Mouse (Mus musculus) bone marrow, adult 2 months (tissue): Measurements from ENCODE around the gene Fam117a. TPM values are rescaled to one million over a fixed set of nuclear protein-coding genes. Genes with fewer than 3 reads are reported as not detected.

Experiments
- H3K27ac ChIP-seq: fragments of 200-500 bp; 2 replicates; pipeline ENCODE4 v1.5.1; 2012; ENCODE audit warnings: low read depth, mild to moderate bottlenecking, control low read depth, inconsistent platforms, low read length; ENCODE audit not compliant: control insufficient read depth, poor library complexity, insufficient read depth
- H3K4me1 ChIP-seq: fragments of 200-500 bp; 2 replicates; pipeline ENCODE4 v1.6.1; 2011; ENCODE audit warnings: low read length; ENCODE audit not compliant: control insufficient read depth, insufficient read depth
- H3K4me3 ChIP-seq: fragments of 200-500 bp; replicated peaks from 2 replicates; pipeline ENCODE3; 2011; ENCODE audit warnings: mild to moderate bottlenecking, low read depth, low read length, control low read depth; ENCODE audit not compliant: control insufficient read depth
- CTCF ChIP-seq: fragments of 200-500 bp; IDR thresholded peaks from 2 replicates; pipeline ENCODE4 v1.5.1; 2011; ENCODE audit warnings: low read length, control low read depth; ENCODE audit not compliant: control insufficient read depth, insufficient read depth
- POLR2A ChIP-seq: fragments of 200-500 bp; IDR thresholded peaks from 2 replicates; pipeline ENCODE4 v1.6.1; 2011; ENCODE audit warnings: low read depth, mild to moderate bottlenecking, control low read depth, low read length, borderline replicate concordance; ENCODE audit not compliant: control insufficient read depth
- WGBS: fragments of 180-500 bp; shearing (Covaris S2); methylation state at CpG from one replicate; pipeline ENCODE4 v1.1.7; 2018; 5-methylcytosine and 5-hydroxymethylcytosine counted together
- polyA plus RNA-seq: library from polyadenylated mRNA; stranded (reverse); fragments of >200 nt; gene quantifications from 2 replicates; pipeline ENCODE4 v1.2.4, GENCODE M21; 2011; ENCODE audit warnings: low replicate concordance; ENCODE audit not compliant: missing spikeins, insufficient read depth, insufficient read length

Fam117a gene
- polyA plus RNA-seq, 1 experiment = 178 TPM

GRCm38 (mm10) chr11:95384319-95384972, 47.6 kb downstream of the Fam117a start, which contains the start of gene Slc35b1:
Gene Slc35b1, plus strand, starts transcription at chr11:95384692.
- Histone ChIP-seq H3K4me3 (peak within 1 kb of the TSS; percentile 98), H3K4me1 (no peaks in the 10 kb centered on the region; the same call in 1 of the 2 replicates), H3K27ac (peak within 1 kb of the TSS; percentile 89)
- 0% methylated on average over 42 of the region's 42 CpGs for WGBS
- peak; percentile 92 for TF ChIP-seq CTCF
- peak; percentile 77; the same call in 1 of the 2 replicates for TF ChIP-seq POLR2A

- no peak for TF ChIP-seq POLR2A
- no peak for TF ChIP-seq CTCF
- WGBS = under 1% methylated on average over 14 of the region's 14 CpGs
- H3K27ac ChIP-seq = peak overlapping the region; percentile 89
- no peaks in the 10 kb centered on the region; the same call in 1 of the 2 replicates for H3K4me1 ChIP-seq
- peak overlapping the region; percentile 98 for H3K4me3 ChIP-seq
These were observed 48.1 kb downstream of the Fam117a start for GRCm38 (mm10) chr11:95384973-95385320.

GRCm38 (mm10) chr11:95387354-95387753, 50.5 kb downstream of the Fam117a start:
- TF ChIP-seq CTCF = no peak
- no peak for TF ChIP-seq POLR2A
- no peaks in the 10 kb centered on the region; the same call in 1 of the 2 replicates for H3K4me1 ChIP-seq
- no peak overlapping the region for H3K27ac ChIP-seq
- no peak overlapping the region for H3K4me3 ChIP-seq
- WGBS = 76% methylated on average over 7 of the region's 7 CpGs

- no peak overlapping the region for H3K4me3 ChIP-seq
- no peaks in the 10 kb centered on the region; the same call in 1 of the 2 replicates for H3K4me1 ChIP-seq
- WGBS = 78% methylated on average over 3 of the region's 3 CpGs
- H3K27ac ChIP-seq = no peak overlapping the region
- TF ChIP-seq POLR2A = no peak
- no peak for TF ChIP-seq CTCF
These were observed 52.2 kb downstream of the Fam117a start for GRCm38 (mm10) chr11:95389006-95389405.

- WGBS = 87% methylated on average over 6 of the region's 6 CpGs
- no peak overlapping the region for H3K27ac ChIP-seq
- TF ChIP-seq CTCF = no peak
- no peak for TF ChIP-seq POLR2A
- no peaks in the 10 kb centered on the region; the same call in 1 of the 2 replicates for H3K4me1 ChIP-seq
- H3K4me3 ChIP-seq = no peak overlapping the region
These were observed 53.6 kb downstream of the Fam117a start for GRCm38 (mm10) chr11:95390420-95390819.

- Histone ChIP-seq H3K4me3 (no peak overlapping the region), H3K27ac (no peak overlapping the region), H3K4me1 (no peaks in the 10 kb centered on the region)
- TF ChIP-seq CTCF (no peak), POLR2A (no peak)
- WGBS = 87% methylated on average over 4 of the region's 4 CpGs
These were observed 54.4 kb downstream of the Fam117a start for GRCm38 (mm10) chr11:95391201-95391600.

- TF ChIP-seq POLR2A (no peak), CTCF (no peak)
- H3K4me1 ChIP-seq = no peaks in the 10 kb centered on the region
- H3K4me3 ChIP-seq = no peak overlapping the region
- WGBS = 78% methylated on average over 5 of the region's 5 CpGs
- H3K27ac ChIP-seq = no peak overlapping the region
These were observed 54.9 kb downstream of the Fam117a start for GRCm38 (mm10) chr11:95391743-95392142.

- 71% methylated on average over 7 of the region's 7 CpGs for WGBS
- TF ChIP-seq CTCF (no peak), POLR2A (no peak)
- no peak overlapping the region for H3K27ac ChIP-seq
- H3K4me3 ChIP-seq = no peak overlapping the region
- H3K4me1 ChIP-seq = no peaks in the 10 kb centered on the region
These were observed 55.4 kb downstream of the Fam117a start for GRCm38 (mm10) chr11:95392223-95392667.
